Mouse (Mus musculus) spleen, postnatal 10 days (tissue): ENCODE measurements at regions not wholly inside any gene's neighbourhood (a gene's known extent, or its start where the extent isn't known, plus 50 kb on each side); places are given as distances from the start of the nearest gene placed in this dataset.

ENCODE experiments used
- DNase-seq, 2 experiments: peaks; one replicate each; pipeline ENCODE4 v3.0.0; 2021 to 2022; ENCODE audit warnings: low spot score in 2 of 2

DNA sequence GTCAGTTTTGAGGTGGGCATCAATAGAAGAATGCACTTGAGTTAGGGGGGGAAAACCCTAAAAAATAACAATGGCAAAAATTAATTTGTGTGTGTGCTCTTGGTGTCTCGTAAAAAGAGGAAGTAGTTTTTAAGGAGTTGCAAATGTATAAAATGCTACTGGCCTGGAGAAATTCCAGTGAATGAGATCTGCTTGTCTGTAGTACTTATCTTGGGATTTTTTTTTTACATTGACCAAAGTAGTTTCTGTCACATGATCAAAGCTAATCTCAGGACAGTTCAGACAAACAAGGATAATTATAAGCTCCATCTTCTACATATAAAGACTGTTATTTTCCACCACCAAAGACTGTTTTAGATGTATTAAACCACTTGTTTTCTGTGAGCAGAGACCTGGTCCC, 128.3 kb upstream of the Zeb2 start:
- DNase-seq, result no peak

DNA sequence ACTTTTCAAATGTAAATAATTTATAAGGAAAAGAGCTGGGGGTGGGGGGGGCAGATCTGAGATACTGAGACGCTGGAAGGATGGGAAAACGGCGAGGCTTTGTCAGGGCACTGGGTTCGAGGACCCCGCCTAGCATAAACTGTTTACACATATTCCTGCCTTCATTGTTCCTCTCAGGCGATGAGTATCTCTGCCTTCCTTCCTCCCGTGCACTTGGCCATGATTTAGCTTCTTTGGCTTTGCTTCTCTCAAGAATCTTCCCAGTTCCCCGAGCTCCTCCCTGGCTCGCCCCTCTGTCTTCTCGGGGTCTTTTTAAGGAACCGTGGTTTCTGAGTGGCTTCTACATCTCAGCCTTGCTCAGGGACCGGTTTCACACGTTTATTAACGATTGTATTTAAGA, 127.3 kb upstream of the Zeb2 start:
- no peak for DNase-seq

DNA sequence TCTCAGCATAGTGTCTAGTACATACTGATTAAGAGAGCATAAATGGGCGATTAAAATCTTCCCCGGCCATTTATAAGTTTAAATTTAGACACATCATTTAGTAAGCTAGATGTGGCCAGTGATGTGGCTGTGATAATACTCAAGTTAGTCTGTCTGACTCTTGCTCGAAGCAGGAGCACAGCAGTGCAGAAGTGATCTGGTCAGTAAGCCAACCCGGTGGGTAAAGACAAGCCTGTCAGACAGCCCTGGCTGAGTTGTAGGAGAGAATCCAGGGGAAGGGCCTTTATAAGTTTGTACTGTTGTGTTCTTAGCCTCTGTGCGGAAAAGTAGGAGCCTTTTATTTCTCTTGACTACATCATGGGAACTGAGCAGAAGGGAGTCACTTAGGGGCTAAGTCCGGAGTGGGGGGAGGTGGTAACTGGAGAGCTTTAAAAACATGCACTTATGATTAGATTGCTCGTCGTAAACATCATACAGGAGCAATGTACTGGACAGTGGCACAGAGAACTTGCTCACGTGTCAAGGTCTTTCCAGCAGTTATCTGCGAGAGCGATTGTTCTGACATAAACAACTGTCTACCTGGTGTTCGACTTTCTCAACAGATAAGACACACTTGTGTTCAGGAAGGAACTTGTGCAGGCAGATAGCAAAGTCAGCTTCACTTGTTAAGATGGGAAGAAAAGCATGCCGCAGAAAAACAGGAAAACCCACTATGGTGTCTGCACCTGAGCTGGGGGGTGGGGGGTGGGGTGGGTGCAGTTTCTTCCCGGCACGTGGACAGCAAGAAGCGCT, 122.5 kb upstream of the Zeb2 start:
- no peak for DNase-seq

DNA sequence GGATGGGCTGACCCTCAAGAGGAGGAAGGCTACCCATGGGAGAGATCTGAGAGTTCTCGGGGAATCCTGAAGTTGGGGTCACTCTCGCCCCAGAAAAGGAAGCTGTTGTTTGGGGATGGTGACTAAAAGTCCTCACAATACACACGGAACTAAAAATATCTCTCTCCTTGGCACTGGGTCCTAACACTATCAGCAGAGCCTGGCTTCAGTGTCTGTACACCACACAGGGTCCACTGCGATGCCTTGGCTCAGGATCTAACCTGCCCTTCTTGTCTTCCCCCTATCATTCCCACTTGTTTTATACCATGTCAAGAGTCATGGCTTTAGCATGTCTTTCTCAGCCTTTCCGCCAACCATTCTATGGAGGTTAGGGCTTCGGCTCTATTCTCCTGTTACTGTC, 121.8 kb upstream of the Zeb2 start:
- DNase-seq, result no peak

GRCm38 (mm10) chr2:45236168-45236700, 119.0 kb upstream of the Zeb2 start:
- no peak for DNase-seq

- DNase-seq, result no peak
Measured at GRCm38 (mm10) chr2:45234148-45234547, 117.0 kb upstream of the Zeb2 start.

DNA sequence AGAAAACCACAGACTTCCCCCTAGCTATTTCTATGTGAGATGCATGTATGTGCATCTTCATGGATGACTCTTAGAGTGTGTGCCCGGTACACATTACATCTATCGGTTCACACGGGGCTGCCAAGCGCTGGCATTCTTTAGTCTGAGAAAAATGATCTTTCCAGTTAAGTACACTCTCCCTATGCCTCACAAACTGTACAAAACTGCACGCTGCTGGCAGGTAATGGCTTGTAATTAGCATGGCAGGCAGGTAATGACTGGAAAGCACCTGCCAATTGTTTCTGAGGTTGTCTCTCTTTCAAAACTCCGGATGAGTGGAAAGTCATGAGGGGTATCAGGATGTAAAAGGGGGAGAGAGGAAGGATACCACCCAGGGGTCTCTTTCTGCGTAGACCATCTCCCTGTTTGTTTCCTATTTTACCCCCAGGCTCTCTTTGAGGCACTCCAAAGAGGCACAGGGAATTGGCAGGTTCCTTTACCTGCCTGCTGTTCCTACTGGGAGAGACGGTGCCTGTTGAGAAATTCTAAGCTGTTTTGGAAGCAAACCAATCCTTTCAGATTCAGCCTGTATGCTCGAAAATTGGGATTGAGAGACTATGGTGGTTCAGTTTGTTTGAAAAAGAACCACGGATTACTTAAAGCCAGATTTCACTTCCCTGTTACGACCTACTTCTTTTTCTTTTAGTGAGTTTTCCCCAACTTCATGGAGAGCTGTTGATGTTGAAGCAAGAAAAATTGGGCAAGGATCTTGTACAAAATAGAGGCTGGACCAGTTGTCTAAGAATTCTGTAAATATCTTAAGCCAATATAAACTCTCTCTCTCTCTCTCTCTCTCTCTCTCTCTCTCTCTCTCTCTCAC, 113.4 kb upstream of the Zeb2 start:
- DNase-seq, result no peak

- DNase-seq, result no peak
Measured at GRCm38 (mm10) chr2:45229501-45229900, 112.3 kb upstream of the Zeb2 start.

DNA sequence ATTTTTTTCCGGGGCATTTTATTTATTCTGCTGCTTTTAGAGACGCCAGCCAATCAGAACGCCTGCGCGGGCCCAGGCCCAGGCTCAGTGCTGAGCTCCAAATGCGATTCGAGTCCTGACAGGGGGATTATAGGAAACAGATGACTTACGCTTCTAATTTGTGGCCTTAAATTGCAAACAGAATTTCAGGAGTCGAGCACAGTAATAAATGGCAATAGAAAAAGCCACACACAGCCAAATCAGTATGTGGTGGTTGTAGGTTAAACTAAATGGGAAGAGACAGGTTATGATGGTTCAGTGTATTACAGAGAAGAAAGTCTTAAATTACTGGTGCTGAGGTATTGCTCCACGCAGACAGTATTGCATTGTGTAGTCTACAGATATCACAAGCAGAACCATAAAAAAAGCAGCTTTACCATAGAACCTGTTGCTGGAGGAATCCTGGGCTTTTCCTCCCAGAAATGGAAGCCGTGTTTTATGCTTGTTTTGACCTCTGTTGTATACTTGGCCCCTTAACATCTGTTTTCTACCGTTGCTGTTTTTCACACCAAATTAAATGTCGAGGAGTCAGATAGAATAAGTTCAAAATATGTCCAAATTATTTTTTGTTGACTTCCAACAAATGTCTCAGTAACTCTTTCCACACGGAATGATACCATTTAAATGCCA, 110.2 kb upstream of the Zeb2 start:
- no peak for DNase-seq

GRCm38 (mm10) chr2:45226045-45226370, 108.8 kb upstream of the Zeb2 start:
- no peak for DNase-seq

- DNase-seq, result no peak
Measured at GRCm38 (mm10) chr2:45225364-45226044, 108.3 kb upstream of the Zeb2 start.

DNA sequence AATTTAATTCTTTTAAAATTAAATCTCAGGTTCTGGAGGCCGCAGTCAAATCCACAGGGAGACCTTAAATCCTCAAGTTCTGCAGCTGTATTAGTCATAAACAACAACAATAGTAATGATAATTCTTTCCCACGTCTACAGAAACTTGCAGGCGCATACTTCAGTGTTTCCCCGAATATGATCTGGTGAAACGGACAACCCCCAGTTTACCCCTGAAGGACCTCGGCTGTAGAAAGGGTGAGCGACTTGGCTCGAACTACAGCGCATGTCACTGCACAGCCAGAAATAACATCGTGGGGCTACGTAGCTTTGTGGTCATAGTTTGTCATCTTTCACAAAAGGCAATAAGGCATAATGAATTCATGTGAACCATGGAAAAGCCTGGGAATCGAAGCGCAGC, 105.0 kb upstream of the Zeb2 start:
- DNase-seq, result no peak

DNA sequence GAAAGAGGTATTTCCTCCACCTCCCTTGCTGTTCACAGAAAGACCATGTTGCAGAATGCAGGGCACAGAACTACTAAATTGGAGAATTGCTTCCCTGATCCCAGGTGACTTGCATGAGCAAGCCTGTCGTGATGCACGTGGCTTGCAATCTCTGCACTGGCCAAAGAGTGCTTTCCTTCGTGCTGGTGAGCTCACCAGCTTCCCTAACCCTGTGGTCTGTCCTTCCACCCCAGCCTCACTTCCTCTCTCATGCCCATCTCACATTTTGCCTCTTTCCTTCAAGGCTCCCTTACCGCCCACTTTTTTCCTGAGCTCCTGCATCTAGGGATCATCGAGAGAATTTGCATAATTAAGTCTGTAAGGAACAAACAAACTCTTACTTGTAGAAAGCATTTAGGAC, 102.7 kb upstream of the Zeb2 start:
- no peak for DNase-seq

GRCm38 (mm10) chr2:45212833-45213232, 95.6 kb upstream of the Zeb2 start:
- no peak for DNase-seq

DNA sequence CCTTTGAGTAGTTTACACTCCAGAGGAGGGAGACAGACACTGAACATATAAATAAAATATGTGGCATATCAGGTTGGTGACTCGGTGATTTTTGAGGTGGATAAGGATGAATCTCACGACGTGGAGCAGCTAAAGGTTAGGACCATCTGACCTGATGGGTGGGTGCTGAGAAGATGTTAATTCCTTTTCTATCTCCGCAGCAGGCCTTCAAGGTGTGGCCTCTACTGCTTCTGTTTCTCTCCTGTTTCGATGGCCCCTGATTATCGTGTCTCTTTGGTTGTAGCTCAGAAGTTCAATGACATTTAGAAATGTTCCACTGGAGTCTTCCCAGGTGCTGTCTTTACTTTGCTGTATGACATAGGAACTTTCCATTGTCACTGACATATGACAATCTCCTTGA, 91.3 kb upstream of the Zeb2 start:
- no peak for DNase-seq

GRCm38 (mm10) chr2:45205756-45206155, 88.6 kb upstream of the Zeb2 start:
- no peak for DNase-seq

- no peak for DNase-seq
Measured at GRCm38 (mm10) chr2:45205211-45205610, 88.0 kb upstream of the Zeb2 start.

DNA sequence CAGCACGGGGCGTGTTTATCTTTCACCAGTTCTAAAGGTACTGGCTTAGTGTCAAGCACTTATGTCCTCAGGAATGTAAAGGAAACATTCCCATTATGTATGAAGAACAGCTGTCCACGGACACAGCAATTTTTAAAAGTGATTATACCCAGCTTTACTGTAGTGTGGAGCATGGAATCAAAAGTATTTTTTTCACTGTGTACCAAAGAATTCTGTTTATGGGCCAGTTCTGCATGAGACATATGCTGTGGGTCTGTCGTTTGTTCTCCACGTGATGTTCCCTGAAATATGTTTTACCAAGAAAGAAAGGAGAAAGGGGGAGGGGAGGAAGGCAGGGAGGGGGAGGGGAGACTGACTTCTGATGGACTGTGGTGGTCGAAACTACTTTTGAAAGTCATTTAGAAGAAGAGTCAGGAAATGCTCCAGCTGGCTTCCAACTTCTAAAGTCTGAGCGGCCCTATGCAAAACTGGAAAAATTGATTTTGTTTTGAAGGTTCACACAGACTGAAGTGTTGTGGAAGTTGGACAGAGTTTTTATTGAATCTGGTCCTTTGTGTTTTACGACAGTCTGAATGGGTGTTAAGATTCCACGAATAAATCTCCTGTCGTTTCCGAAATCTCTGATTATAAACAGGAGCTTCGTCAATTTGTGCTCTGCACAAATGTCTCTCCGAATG, 80.9 kb upstream of the Zeb2 start:
- DNase-seq, result no peak

- no peak for DNase-seq
Measured at GRCm38 (mm10) chr2:45197342-45197741, 80.1 kb upstream of the Zeb2 start.

GRCm38 (mm10) chr2:45196511-45196910, 79.3 kb upstream of the Zeb2 start:
- DNase-seq, result no peak

GRCm38 (mm10) chr2:45194335-45194734, 77.1 kb upstream of the Zeb2 start:
- peak in 1 of 2 experiments; percentile 30 for DNase-seq
